Mouse (Mus musculus): Measurements from ENCODE around the gene Ralgds. TPM values are rescaled to one million over a fixed set of nuclear protein-coding genes. Genes with fewer than 3 reads are reported as not detected.

Gene Ralgds
- polyA plus RNA-seq, 1 experiment = 5.2 TPM

- Histone ChIP-seq H3K4me3 (replicated peaks; ENCODE audit: control insufficient read depth, low read depth, low read length) (no peak overlapping the region), H3K27ac (ENCODE audit: control insufficient read depth, insufficient read depth, low read depth, low read length, poor library complexity) (no peak overlapping the region), H3K4me1 (ENCODE audit: control insufficient read depth, insufficient read depth, low read length) (peaks cover 9% of the 10 kb centered on the region)
- 71% methylated on average over 8 of the region's 8 CpGs for WGBS
- no peak for TF ChIP-seq CTCF (IDR thresholded peaks at IDR 0.05; ENCODE audit: control insufficient read depth, insufficient read depth, low read length)
- no peak for TF ChIP-seq POLR2A (IDR thresholded peaks at IDR 0.05; ENCODE audit: borderline replicate concordance, control insufficient read depth, low read depth, low read length)
These were observed 25.3 kb downstream of the Ralgds start for GRCm38 (mm10) chr2:28537995-28538816.

- Histone ChIP-seq H3K4me1 (ENCODE audit: control insufficient read depth, insufficient read depth, low read length) (peaks cover 9% of the 10 kb centered on the region), H3K27ac (ENCODE audit: control insufficient read depth, insufficient read depth, low read depth, low read length, poor library complexity) (no peak overlapping the region), H3K4me3 (replicated peaks; ENCODE audit: control insufficient read depth, low read depth, low read length) (no peak overlapping the region)
- 80% methylated on average over 1 of the region's 1 CpGs for WGBS
- TF ChIP-seq CTCF (IDR thresholded peaks at IDR 0.05; ENCODE audit: control insufficient read depth, insufficient read depth, low read length) (no peak), POLR2A (IDR thresholded peaks at IDR 0.05; ENCODE audit: borderline replicate concordance, control insufficient read depth, low read depth, low read length) (no peak)
These were observed 25.8 kb downstream of the Ralgds start for GRCm38 (mm10) chr2:28538817-28539128.

GRCm38 (mm10) chr2:28539206-28539605 is 26.3 kb downstream of the Ralgds start:
- Histone ChIP-seq H3K4me3 (replicated peaks; ENCODE audit: control insufficient read depth, low read depth, low read length) (no peak overlapping the region), H3K27ac (ENCODE audit: control insufficient read depth, insufficient read depth, low read depth, low read length, poor library complexity) (peak overlapping the region; percentile 23), H3K4me1 (ENCODE audit: control insufficient read depth, insufficient read depth, low read length) (peaks cover 9% of the 10 kb centered on the region)
- TF ChIP-seq CTCF (IDR thresholded peaks at IDR 0.05; ENCODE audit: control insufficient read depth, insufficient read depth, low read length) = no peak
- no peak for TF ChIP-seq POLR2A (IDR thresholded peaks at IDR 0.05; ENCODE audit: borderline replicate concordance, control insufficient read depth, low read depth, low read length)
- WGBS = 47% methylated on average over 7 of the region's 7 CpGs

GRCm38 (mm10) chr2:28539949-28540348 is 27.0 kb downstream of the Ralgds start:
- H3K4me3 ChIP-seq (replicated peaks; ENCODE audit: control insufficient read depth, low read depth, low read length) = no peak overlapping the region
- peaks cover 9% of the 10 kb centered on the region for H3K4me1 ChIP-seq (ENCODE audit: control insufficient read depth, insufficient read depth, low read length)
- no peak for TF ChIP-seq CTCF (IDR thresholded peaks at IDR 0.05; ENCODE audit: control insufficient read depth, insufficient read depth, low read length)
- no peak for TF ChIP-seq POLR2A (IDR thresholded peaks at IDR 0.05; ENCODE audit: borderline replicate concordance, control insufficient read depth, low read depth, low read length)
- peak overlapping the region; percentile 23; the same call in 1 of the 2 replicates for H3K27ac ChIP-seq (ENCODE audit: control insufficient read depth, insufficient read depth, low read depth, low read length, poor library complexity)
- 4% methylated on average over 2 of the region's 2 CpGs for WGBS

GRCm38 (mm10) chr2:28540587-28541227 is 27.8 kb downstream of the Ralgds start:
- Histone ChIP-seq H3K27ac (ENCODE audit: control insufficient read depth, insufficient read depth, low read depth, low read length, poor library complexity) (no peak overlapping the region), H3K4me3 (replicated peaks; ENCODE audit: control insufficient read depth, low read depth, low read length) (no peak overlapping the region), H3K4me1 (ENCODE audit: control insufficient read depth, insufficient read depth, low read length) (peaks cover 9% of the 10 kb centered on the region)
- TF ChIP-seq POLR2A (IDR thresholded peaks at IDR 0.05; ENCODE audit: borderline replicate concordance, control insufficient read depth, low read depth, low read length) (no peak), CTCF (IDR thresholded peaks at IDR 0.05; ENCODE audit: control insufficient read depth, insufficient read depth, low read length) (no peak)
- 64% methylated on average over 8 of the region's 8 CpGs for WGBS

GRCm38 (mm10) chr2:28543894-28544293 is 31.0 kb downstream of the Ralgds start:
- WGBS = 88% methylated on average over 8 of the region's 8 CpGs
- H3K4me1 ChIP-seq (ENCODE audit: control insufficient read depth, insufficient read depth, low read length) = peaks cover 6% of the 10 kb centered on the region
- no peak overlapping the region for H3K4me3 ChIP-seq (replicated peaks; ENCODE audit: control insufficient read depth, low read depth, low read length)

GRCm38 (mm10) chr2:28545976-28546375 is 33.1 kb downstream of the Ralgds start:
- TF ChIP-seq POLR2A (IDR thresholded peaks at IDR 0.05; ENCODE audit: borderline replicate concordance, control insufficient read depth, low read depth, low read length) (no peak), CTCF (IDR thresholded peaks at IDR 0.05; ENCODE audit: control insufficient read depth, insufficient read depth, low read length) (no peak)
- Histone ChIP-seq H3K4me3 (replicated peaks; ENCODE audit: control insufficient read depth, low read depth, low read length) (no peak overlapping the region), H3K27ac (ENCODE audit: control insufficient read depth, insufficient read depth, low read depth, low read length, poor library complexity) (no peak overlapping the region), H3K4me1 (ENCODE audit: control insufficient read depth, insufficient read depth, low read length) (no peaks in the 10 kb centered on the region; the same call in 1 of the 2 replicates)

More at GRCm38 (mm10) chr2:28543894-28544293, 31.0 kb downstream of the Ralgds start:
- TF ChIP-seq CTCF (IDR thresholded peaks at IDR 0.05; ENCODE audit: control insufficient read depth, insufficient read depth, low read length) = no peak
- TF ChIP-seq POLR2A (IDR thresholded peaks at IDR 0.05; ENCODE audit: borderline replicate concordance, control insufficient read depth, low read depth, low read length) = no peak
- H3K27ac ChIP-seq (ENCODE audit: control insufficient read depth, insufficient read depth, low read depth, low read length, poor library complexity) = no peak overlapping the region

GRCm38 (mm10) chr2:28546560-28546959 is 33.6 kb downstream of the Ralgds start:
- 72% methylated on average over 6 of the region's 6 CpGs for WGBS

More at GRCm38 (mm10) chr2:28546560-28546959, 33.6 kb downstream of the Ralgds start:
- H3K4me3 ChIP-seq (replicated peaks; ENCODE audit: control insufficient read depth, low read depth, low read length) = no peak overlapping the region
- H3K4me1 ChIP-seq (ENCODE audit: control insufficient read depth, insufficient read depth, low read length) = no peaks in the 10 kb centered on the region
- no peak for TF ChIP-seq POLR2A (IDR thresholded peaks at IDR 0.05; ENCODE audit: borderline replicate concordance, control insufficient read depth, low read depth, low read length)
- TF ChIP-seq CTCF (IDR thresholded peaks at IDR 0.05; ENCODE audit: control insufficient read depth, insufficient read depth, low read length) = no peak
- H3K27ac ChIP-seq (ENCODE audit: control insufficient read depth, insufficient read depth, low read depth, low read length, poor library complexity) = no peak overlapping the region

Data from bone marrow, adult 2 months (tissue).